Mouse (Mus musculus) urinary bladder, postnatal 36 days (tissue): ENCODE data around the gene Mrpl51.
A peak's percentile ranks its signal among the peaks of the same experiment; 100 is the strongest.
"Not testable (repeated sequence)": the region's sequence is repeated elsewhere in the genome, so short reads cannot be mapped to it uniquely, and the experiment has no call there.

Experiments used
- DNase-seq, 2 experiments: peaks; one replicate each; pipeline ENCODE4 v3.0.0; 2022; ENCODE audit warnings: low spot score in 2 of 2, mixed read lengths in 1 of 2

Gene Mrpl51

DNA sequence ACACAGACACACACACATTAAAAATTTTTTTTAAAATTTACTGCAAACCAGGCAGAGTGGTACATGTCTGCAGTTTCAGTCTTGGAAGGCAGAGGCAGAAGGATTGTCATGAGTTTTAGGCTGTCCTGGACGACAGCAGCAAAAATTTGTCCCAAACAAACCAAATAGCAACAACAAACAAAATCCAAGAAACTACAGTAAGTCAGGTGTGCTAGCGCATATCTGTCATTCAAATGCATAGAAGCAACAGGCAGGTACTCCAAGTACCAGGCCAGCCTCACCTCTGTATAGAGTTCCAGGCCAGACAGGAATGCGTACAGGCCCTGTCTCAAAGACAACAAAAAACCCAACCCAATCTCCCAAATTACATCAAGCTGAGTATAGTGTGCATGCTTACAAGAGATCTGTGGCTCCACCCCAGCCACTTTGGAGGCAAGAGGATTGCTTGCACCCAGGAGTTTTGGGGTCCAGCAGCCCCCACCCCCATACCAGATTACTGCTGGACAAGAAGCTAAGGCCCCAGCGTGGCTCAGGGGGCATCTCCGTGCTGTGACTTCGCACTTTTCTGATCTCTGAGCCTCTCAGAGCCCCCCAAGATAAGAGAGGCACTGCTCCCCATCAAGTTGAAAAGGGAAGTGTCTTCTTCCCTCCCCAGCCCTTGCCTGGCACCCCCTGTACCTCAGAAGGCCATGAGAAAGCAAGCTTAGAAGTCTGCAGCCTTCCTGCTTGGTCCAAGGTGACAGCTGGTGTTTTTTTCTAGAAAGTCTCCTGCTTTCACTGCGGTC, 31.6 kb upstream of the Mrpl51 start:
- no peak for DNase-seq

DNA sequence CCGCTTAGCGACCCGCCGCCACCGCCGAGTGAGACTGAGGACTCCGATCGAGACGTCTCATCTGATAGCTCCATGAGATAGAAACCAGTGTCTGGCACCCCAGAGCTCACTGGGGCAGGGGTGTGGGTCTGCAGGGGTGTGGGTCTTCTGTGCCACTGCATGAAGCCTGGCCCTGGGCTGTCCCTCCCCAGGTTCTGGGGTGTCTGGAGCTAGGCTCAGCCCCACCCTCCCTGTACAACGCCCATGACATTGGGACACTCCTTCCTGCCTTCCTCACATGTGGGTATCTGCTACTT, 31.1 kb upstream of the Mrpl51 start:
- DNase-seq, result no peak

DNA sequence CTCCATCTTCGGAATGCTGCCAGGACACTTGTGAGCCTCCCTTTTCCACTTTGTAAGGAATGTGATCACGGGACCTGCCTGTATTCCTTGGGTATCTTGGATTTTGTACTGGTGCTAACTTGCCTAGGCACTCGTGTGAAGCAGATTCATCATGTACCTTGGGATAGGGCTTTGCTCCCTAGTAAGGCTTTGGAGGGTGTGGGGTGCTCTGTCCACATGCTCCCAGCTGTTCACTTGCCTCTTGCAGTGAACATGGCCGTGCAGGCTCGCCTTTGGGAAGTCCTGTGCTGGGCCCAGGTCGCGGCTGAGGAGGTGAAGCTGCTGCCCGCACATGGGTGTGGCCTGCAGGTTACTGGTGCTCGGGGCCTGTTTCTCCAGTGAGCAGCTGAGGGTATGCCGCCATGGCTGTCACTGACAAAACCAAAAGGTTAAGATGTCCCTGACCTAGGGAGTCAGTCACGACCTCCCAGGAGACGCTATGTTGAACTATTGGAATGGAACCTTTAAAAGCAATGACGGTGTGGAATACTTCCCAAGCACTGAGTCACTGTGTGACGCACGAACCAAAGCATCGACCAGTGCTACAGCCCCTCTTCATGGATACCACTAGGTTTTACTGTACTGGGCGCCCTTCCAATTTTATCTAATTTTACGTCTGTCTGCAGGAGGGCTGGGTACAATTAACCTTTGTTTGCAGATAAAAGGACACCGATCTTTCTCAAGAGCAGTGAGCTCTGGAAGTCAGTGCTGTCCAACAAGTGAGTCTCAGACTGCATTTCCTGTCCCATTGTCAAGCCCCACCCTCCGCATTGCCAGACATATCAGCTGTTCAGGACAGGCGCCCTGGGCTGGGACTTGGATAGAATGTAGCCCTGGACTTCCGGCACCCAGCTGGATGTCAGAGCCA, 30.5 kb upstream of the Mrpl51 start:
- peak; percentile 46 to 72 for DNase-seq

DNA sequence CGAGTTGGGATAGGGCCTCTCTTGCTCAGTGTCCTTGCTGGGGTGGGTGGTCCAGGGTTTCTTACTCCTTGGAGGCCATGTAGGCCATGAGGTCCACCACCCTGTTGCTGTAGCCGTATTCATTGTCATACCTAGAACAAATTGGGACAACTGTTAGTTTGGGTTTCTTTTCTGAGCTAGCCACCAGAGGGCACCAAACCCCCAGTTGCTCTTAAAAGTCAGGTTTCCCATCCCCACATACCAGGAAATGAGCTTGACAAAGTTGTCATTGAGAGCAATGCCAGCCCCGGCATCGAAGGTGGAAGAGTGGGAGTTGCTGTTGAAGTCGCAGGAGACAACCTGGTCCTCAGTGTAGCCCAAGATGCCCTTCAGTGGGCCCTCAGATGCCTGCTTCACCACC, 29.6 kb upstream of the Mrpl51 start:
- DNase-seq, result peak; percentile 51 to 63

DNA sequence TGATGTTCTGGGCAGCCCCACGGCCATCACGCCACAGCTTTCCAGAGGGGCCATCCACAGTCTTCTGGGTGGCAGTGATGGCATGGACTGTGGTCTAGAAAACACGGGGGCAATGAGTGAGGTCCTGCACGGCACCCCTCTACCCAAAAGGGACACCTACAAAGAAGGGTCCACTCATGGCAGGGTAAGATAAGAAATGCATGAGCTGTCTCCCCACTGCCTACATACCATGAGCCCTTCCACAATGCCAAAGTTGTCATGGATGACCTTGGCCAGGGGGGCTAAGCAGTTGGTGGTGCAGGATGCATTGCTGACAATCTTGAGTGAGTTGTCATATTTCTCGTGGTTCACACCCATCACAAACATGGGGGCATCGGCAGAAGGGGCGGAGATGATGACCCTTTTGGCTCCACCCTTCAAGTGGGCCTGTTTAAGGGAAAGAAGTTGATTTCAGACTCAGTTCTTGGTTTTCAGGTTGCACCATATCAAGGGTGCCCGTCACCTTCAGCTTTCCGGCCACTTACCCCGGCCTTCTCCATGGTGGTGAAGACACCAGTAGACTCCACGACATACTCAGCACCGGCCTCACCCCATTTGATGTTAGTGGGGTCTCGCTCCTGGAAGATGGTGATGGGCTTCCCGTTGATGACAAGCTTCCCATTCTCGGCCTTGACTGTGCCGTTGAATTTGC, 28.8 kb upstream of the Mrpl51 start:
- DNase-seq, result not testable (repeated sequence)

GRCm38 (mm10) chr6:125163801-125164657, 27.6 kb upstream of the Mrpl51 start:
- no peak for DNase-seq

GRCm38 (mm10) chr6:125164672-125165327, 26.8 kb upstream of the Mrpl51 start:
- peak; percentile 37 to 40 for DNase-seq

- DNase-seq, result peak; percentile 96 to 98
Observed at GRCm38 (mm10) chr6:125165328-125165891, 26.2 kb upstream of the Mrpl51 start.

- peak; percentile 80 to 90 for DNase-seq
Observed at GRCm38 (mm10) chr6:125166051-125166751, 25.4 kb upstream of the Mrpl51 start, which contains the start of gene Gapdh. TSS of gene Gapdh (minus strand) at chr6:125166467.

- DNase-seq, result peak in 1 of 2 experiments; percentile 54
Observed at GRCm38 (mm10) chr6:125166861-125167650, 24.5 kb upstream of the Mrpl51 start.

DNA sequence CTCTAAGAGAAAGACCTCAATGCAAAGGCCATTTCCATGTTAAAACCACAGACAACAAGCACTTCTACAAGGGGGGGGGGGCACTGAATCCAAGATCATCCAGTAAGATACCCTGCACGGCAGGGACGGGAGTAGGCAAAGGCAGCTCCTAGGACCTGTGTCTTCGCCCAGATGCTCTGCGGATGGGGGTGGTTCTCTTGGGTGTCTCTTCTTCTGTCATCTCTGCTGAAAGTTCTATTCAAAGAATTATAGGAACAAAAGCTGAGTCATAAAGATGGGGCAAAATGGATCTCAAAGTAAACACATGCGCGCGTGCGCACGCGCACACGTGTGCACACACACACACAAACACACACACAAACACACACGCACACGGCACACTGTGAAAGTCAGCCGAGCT, 23.5 kb upstream of the Mrpl51 start:
- no peak for DNase-seq

DNA sequence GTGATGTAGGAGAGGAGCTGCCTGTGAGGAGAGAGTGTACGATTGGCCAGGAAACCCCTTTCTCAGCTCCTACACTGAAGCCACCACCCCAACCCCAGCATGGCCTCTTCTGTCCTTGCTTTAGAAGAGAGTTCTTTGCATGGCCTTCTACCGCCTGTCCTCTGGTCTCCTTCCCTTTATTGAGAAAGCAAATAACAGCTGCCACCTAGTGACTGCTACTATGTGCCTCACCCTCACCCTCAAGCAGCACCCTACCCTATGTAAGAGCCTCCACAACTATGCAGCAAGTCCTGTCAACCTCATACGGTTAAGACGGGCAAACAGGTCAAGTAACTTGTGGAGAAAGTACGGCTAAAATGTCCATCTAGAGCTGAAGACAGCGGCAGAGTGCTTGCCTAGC, 21.4 kb upstream of the Mrpl51 start:
- no peak for DNase-seq

GRCm38 (mm10) chr6:125172474-125172873, 19.1 kb upstream of the Mrpl51 start:
- no peak for DNase-seq

DNA sequence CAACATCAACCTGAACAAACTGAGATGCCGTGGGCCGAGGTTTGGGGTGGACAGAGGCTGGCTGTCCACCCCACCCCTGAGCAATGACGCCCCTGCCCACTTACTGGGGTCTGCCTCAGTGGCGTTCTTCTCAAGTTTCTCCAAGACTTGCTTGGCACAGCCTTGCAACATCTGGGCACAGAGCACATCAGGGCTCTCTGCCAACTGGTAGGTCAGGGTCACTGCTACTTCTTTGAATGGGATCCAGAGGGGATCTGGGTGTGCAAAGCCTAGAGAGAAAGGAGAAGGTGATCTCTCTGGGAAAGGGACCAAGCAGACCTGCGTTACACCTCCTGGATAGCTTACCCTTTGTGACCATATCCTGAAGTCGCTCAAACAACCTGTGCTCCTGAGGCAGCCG, 18.3 kb upstream of the Mrpl51 start:
- no peak for DNase-seq

DNA sequence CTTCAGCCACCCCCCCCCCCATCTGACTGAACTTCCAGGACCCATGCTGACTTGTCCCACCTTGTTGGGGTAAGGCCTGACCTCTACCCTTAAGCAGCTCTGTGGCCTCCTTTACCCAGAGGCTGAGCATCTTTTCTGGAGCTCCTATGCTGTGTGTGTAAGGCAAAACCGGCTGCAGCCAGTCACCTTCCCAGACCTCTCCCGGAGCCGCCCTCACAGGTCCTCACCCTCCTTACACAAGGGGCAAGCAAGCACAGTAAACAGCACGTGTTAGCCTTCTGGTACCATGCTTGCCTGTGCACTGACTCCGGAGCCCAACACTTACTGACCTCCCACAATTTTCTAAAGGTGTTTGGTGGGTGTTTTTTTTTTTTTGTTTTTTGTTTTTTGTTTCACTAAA, 16.1 kb upstream of the Mrpl51 start:
- no peak for DNase-seq

DNA sequence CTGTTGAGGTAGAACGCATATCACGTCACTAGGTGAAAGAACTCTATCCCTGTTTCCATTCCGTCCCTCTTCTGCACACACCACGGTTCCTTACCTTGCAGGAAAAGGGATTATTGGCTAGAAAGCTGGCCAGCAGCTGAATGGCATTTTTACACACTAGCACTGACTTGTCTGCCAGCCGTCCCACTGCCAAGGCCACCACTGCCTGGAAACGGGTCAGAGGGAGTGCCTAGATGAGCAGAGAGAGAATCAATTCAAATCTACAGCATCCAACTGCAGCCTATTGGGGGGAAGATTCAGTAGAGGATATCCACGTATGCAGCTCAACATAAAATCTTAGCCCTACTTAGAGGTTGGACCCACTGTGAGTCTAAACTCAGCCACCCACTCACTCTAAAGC, 12.0 kb upstream of the Mrpl51 start:
- no peak for DNase-seq

DNA sequence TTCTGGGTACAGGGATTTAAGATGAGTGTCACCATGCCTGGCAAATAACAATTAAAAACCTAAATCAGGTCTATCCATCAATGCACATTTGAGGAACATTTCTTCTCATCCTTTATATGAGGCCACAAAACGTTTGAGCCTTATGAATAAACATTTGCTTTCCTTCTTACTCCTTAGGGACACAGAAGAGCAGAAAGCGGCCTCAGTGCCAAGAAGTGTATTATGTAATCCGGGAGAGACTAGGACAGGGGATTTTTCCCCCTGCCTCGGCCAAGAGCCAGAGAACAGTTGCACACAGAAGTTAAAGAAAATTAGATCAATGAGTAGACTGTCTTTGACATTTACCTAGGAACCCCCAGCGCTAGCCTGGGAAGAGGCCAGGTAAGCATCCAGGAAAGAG, 9.5 kb upstream of the Mrpl51 start:
- DNase-seq, result no peak

DNA sequence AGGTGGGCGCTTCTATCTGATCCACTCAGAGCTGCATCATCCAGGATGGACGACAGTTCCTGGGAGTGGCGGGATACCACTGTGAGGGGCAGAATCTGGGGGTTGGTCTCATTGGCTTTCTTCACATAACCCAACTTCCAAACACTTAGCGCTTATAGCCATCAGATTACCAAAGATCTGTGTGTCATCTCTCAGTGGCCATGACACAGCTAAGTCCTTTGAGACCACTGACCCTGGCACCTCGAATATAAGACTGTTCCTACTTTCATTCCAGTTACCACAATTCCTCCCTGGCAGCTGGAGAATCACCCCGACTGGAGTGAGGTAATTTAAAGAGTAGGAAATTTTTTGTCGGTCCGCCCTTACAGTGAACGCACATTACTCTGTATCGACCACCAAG, 5.4 kb upstream of the Mrpl51 start:
- DNase-seq, result no peak

DNA sequence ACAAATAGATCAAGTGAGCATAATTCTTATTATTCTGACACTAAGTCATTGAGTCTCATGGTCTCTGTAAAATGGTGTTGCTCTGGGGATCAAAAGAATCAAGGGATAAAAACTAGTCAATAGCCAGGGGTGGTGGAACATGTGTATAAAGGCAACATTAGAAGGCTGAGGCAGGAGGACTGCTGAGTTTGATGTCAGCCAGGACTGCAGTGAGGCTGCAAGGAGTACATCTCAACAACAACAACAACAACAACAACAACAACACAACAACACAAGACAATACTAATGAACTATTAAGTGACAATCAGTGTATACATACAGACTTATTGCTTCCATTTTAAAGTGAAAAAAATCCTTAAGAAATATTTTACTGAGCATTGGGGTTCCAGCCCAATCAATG, 785 bp upstream of the Mrpl51 start:
- DNase-seq, result no peak
